20 mouse cellular contexts compared by ENCODE assay signal in the genomic region with DNA sequence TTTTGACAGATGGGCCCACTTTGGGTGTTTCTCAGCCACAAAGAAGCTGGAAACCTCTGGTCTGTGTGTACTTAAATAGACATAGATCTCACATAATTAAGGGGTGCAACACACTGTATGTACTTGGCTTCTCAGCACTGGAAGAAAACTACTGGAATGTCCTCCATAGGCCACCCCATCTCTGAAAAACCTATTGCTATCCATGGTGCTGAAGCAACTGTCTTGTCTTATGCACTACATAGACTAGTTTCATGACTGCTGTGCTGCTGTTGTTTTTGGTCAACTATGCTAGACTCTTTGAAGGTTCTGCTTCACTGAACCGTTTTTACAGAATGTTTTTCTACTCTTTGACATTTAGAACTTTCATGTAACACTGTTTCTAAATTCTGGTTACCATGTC.
DNase-seq lines count a peak whose midpoint lies in the region; ATAC-seq lines count a peak whose summit lies in the region.
"Had no signal": no experiment of that assay in that cellular context is flagged by ENCODE, and none has a peak within 500 bp of the region (broad histone marks: within the 10 kb centered on the region; RNA-seq: fewer than 3 reads in every experiment).

No protein-coding gene starts in this region.

- 36% methylated on average over 1 of the region's 1 CpGs for WGBS in kidney, embryonic 15.5 days
- WGBS in kidney, embryonic 16.5 days: 15% methylated on average over 1 of the region's 1 CpGs

- no peaks in the 10 kb centered on the region for H3K36me3 ChIP-seq in kidney, embryonic 15.5 days
- H3K36me3 ChIP-seq in kidney, embryonic 16.5 days (ENCODE audit: insufficient read depth, low read length): no peaks in the 10 kb centered on the region
- H3K36me3 ChIP-seq: forebrain, embryonic 12.5 days; hindbrain, embryonic 13.5 days had no signal

- H3K9ac ChIP-seq in kidney, embryonic 15.5 days: no peak overlapping the region
- H3K9ac ChIP-seq in kidney, embryonic 16.5 days (replicated peaks; ENCODE audit: low read length): no peak overlapping the region
- H3K9ac ChIP-seq: forebrain, embryonic 12.5 days; hindbrain, embryonic 13.5 days had no signal

- no peak overlapping the region for H3K4me2 ChIP-seq in kidney, embryonic 15.5 days
- H3K4me2 ChIP-seq in kidney, embryonic 16.5 days (replicated peaks; ENCODE audit: low read depth, low read length): no peak overlapping the region
- H3K4me2 ChIP-seq: forebrain, embryonic 12.5 days; heart, embryonic 11.5 days; hindbrain, embryonic 13.5 days; midbrain, embryonic 11.5 days had no signal

- peak; percentile 6 for DNase-seq in 3T3-L1 (ENCODE audit: low read depth, low spot score)
- peak; percentile 37 for DNase-seq in ES-CJ7 (ENCODE audit: low read depth, low spot score)
- peak; percentile 73 for DNase-seq in embryo, embryonic 10.5 days (ENCODE audit: low spot score)
- no peak for DNase-seq in heart, adult 18-20 months
- no peak for DNase-seq in urinary bladder, adult 18-20 months (ENCODE audit: low spot score in 2 of 2)
- DNase-seq: adrenal gland, adult 2 months; cerebellum, adult 9-10 months; heart, postnatal 10 days; kidney, postnatal 25 days; liver; right cerebral cortex, postnatal 4 days had no signal

- H3K4me1 ChIP-seq in kidney, embryonic 15.5 days: no peaks in the 10 kb centered on the region
- H3K4me1 ChIP-seq in kidney, embryonic 16.5 days (ENCODE audit: insufficient read depth, low read length): no peaks in the 10 kb centered on the region
- H3K4me1 ChIP-seq: forebrain, embryonic 12.5 days; hindbrain, embryonic 13.5 days had no signal

- 0 out of 2 replicates have a peak, but pooled peaks have one; percentile 69 for ATAC-seq in kidney, embryonic 15.5 days (replicated peaks; ENCODE audit: low FRiP score)
- ATAC-seq in kidney, embryonic 16.5 days (ENCODE audit: low FRiP score, low TSS enrichment): no peak
- no peak for ATAC-seq in megakaryocyte-erythroid progenitor cell, adult 5-6 weeks (replicated peaks; ENCODE audit: low FRiP score, low TSS enrichment, poor library complexity, severe bottlenecking)
- ATAC-seq: intestine, embryonic 16.5 days had no signal

- no peaks in the 10 kb centered on the region for H3K27me3 ChIP-seq in kidney, embryonic 15.5 days
- H3K27me3 ChIP-seq in kidney, embryonic 16.5 days (ENCODE audit: insufficient read depth, low read length): no peaks in the 10 kb centered on the region
- H3K27me3 ChIP-seq: forebrain, embryonic 12.5 days; hindbrain, embryonic 13.5 days had no signal

- no peak overlapping the region for H3K4me3 ChIP-seq in kidney, embryonic 15.5 days (replicated peaks)
- no peak overlapping the region for H3K4me3 ChIP-seq in kidney, embryonic 16.5 days (ENCODE audit: low read length)
- H3K4me3 ChIP-seq: forebrain, embryonic 12.5 days; hindbrain, embryonic 13.5 days had no signal

- H3K9me3 ChIP-seq in kidney, embryonic 15.5 days (replicated peaks): no peaks in the 10 kb centered on the region
- no peaks in the 10 kb centered on the region; the same call in 1 of the 2 replicates for H3K9me3 ChIP-seq in kidney, embryonic 16.5 days (ENCODE audit: low read length)
- H3K9me3 ChIP-seq: forebrain, embryonic 12.5 days; hindbrain, embryonic 13.5 days had no signal

- no peak overlapping the region for H3K27ac ChIP-seq in kidney, embryonic 15.5 days
- H3K27ac ChIP-seq in kidney, embryonic 16.5 days (ENCODE audit: low read length): no peak overlapping the region
- H3K27ac ChIP-seq: forebrain, embryonic 12.5 days; hindbrain, embryonic 13.5 days; macrophage had no signal

Comparison
In these comparisons a context has a peak if more than half of its experiments do, and no peak if none do; other contexts are left out.
1. DNase-seq: peak in 3T3-L1 (single experiment), ES-CJ7 (single experiment) and embryo, embryonic 10.5 days (single experiment); none in heart, adult 18-20 months (0 of 2) and urinary bladder, adult 18-20 months (0 of 2).